Mouse (Mus musculus) neural tube, embryonic 14.5 days (tissue): Measurements from ENCODE around the gene Dnajc7. TPM values are rescaled to one million over a fixed set of nuclear protein-coding genes. Genes with fewer than 3 reads are reported as not detected.

Experiments
- ATAC-seq: fragments of 200-750 bp; cut with Nextera tagmentation; 2 replicates; pipeline ENCODE4 v1.8.0; 2017; ENCODE audit warnings: low read depth, mild to moderate bottlenecking, moderate TSS enrichment, moderate library complexity
- H3K27ac ChIP-seq: fragments of 300-500 bp; sonication (generic); 2 replicates; pipeline ENCODE4 v1.5.1; 2014; ENCODE audit warnings: low read depth, mild to moderate bottlenecking, control low read depth, low read length, moderate library complexity, mixed read lengths
- H3K27me3 ChIP-seq: fragments of 300-500 bp; sonication (generic); 2 replicates; pipeline ENCODE4 v1.6.1; 2014; ENCODE audit warnings: low read length; ENCODE audit not compliant: control insufficient read depth, insufficient read depth
- H3K36me3 ChIP-seq: fragments of 300-500 bp; sonication (generic); 2 replicates; pipeline ENCODE4 v1.6.1; 2014; ENCODE audit warnings: low read length, mixed read lengths; ENCODE audit not compliant: control insufficient read depth, insufficient read depth
- H3K4me1 ChIP-seq: fragments of 300-500 bp; sonication (generic); 2 replicates; pipeline ENCODE4 v1.6.1; 2014; ENCODE audit warnings: low read length; ENCODE audit not compliant: control insufficient read depth, insufficient read depth
- H3K4me2 ChIP-seq: fragments of 300-500 bp; sonication (generic); 2 replicates; pipeline ENCODE4 v1.6.1; 2014; ENCODE audit warnings: mild to moderate bottlenecking, low read depth, low read length, control low read depth
- H3K4me3 ChIP-seq: fragments of 300-500 bp; sonication (generic); 2 replicates; pipeline ENCODE4 v1.5.1; 2014; ENCODE audit warnings: low read depth, low read length, control low read depth, mixed read lengths
- H3K9ac ChIP-seq: fragments of 300-500 bp; sonication (generic); replicated peaks from 2 replicates; pipeline ENCODE4 v1.6.1; 2014; ENCODE audit warnings: low read depth, mild to moderate bottlenecking, control low read depth, low read length, mixed read lengths
- H3K9me3 ChIP-seq: fragments of 300-500 bp; sonication (generic); 2 replicates; pipeline ENCODE4 v1.6.1; 2016; ENCODE audit warnings: low read length; ENCODE audit not compliant: control insufficient read depth
- WGBS: fragments of 180-500 bp; shearing (Covaris S2); extraction: QIAGEN DNeasy Blood & Tissue Kit; methylation state at CpG from one replicate; pipeline ENCODE4 v1.1.7; 2014; 5-methylcytosine and 5-hydroxymethylcytosine counted together
- polyA plus RNA-seq: library from polyadenylated mRNA; unstranded; fragments of >200 nt; fragmentation: Nextera tagmentation; extraction: Ambion mirVana; gene quantifications from 2 replicates; pipeline ENCODE4 v1.2.1, GENCODE M21; 2014

Dnajc7 gene
- polyA plus RNA-seq, 1 experiment from 2014 or later = 109 TPM

DNA sequence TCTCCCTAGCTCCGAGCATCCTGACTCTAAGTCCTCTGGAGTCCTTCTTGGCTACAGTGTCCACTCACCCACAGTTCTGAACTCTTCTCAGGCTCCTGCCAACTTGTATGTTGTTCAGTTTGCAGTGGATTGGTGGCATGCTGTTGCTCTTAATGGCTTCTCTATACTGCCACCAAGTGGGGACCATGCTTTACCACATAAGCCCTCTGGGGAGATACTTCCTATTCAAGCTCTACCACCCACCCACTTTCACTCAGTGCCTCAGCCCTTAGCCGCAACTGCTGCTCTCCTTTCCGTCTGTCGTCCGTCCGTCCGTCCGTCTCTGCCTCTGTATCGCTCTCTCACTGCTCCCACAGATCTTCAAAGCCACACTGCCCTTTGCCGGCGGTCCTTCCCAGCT is 64.4 kb downstream of the Dnajc7 start:
- H3K9me3 ChIP-seq = no peaks in the 10 kb centered on the region
- H3K9ac ChIP-seq = no peak overlapping the region
- H3K4me1 ChIP-seq = no peaks in the 10 kb centered on the region
- H3K27ac ChIP-seq = no peak overlapping the region
- no peak overlapping the region for H3K4me2 ChIP-seq
- no peaks in the 10 kb centered on the region for H3K27me3 ChIP-seq
- no peaks in the 10 kb centered on the region for H3K36me3 ChIP-seq
- 30% methylated on average over 11 of the region's 11 CpGs for WGBS
- peak; percentile 34; the same call in 1 of the 2 replicates for ATAC-seq
- no peak overlapping the region for H3K4me3 ChIP-seq

DNA sequence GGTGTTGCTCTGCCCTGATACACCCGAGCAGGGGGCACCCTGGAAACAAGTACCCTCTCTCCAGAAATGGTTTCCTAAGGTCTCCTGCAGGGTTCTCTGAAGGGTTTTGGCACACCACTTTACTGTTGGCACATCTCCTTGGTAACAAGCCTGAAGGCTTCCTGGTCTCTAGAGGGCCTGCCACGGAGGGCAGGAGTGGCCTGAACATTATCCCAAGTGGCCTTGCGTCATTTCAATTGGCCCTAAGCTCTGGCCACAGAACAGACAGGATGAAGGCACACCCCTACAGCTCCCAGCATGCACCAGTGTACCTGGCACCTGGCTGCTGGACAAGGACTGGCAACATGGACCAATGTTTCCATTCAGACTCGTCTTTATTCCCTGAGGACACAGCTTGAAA is 67.1 kb downstream of the Dnajc7 start:
- 74% methylated on average over 4 of the region's 4 CpGs for WGBS
- H3K27me3 ChIP-seq = no peaks in the 10 kb centered on the region
- no peak overlapping the region for H3K4me3 ChIP-seq
- no peak for ATAC-seq
- no peak overlapping the region for H3K4me2 ChIP-seq
- H3K9ac ChIP-seq = no peak overlapping the region
- H3K36me3 ChIP-seq = no peaks in the 10 kb centered on the region
- no peak overlapping the region for H3K27ac ChIP-seq
- no peaks in the 10 kb centered on the region for H3K9me3 ChIP-seq
- H3K4me1 ChIP-seq = no peaks in the 10 kb centered on the region

DNA sequence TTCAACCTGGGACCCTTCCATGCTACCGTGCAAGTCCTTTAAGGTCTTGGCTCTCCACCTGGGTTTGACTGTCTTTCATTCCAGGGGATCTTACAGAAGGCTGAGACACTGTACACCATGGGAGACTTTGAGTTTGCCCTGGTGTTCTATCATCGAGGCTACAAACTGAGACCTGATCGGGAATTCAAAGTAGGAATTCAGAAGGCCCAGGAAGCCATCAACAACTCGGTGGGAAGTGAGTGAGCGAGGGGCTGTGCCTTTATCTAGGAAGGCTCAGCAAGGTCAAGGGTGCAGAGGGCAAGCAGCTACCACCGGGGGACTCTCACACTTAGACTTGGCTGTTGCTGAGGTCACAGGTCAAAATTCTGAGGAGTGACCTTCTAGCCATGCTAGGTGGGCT is 69.9 kb downstream of the Dnajc7 start:
- no peak overlapping the region for H3K27ac ChIP-seq
- H3K27me3 ChIP-seq = no peaks in the 10 kb centered on the region
- no peaks in the 10 kb centered on the region for H3K36me3 ChIP-seq
- no peak overlapping the region for H3K4me3 ChIP-seq
- H3K9me3 ChIP-seq = no peaks in the 10 kb centered on the region
- H3K4me2 ChIP-seq = no peak overlapping the region
- ATAC-seq = no peak
- no peaks in the 10 kb centered on the region; the same call in 1 of the 2 replicates for H3K4me1 ChIP-seq
- WGBS = 83% methylated on average over 6 of the region's 6 CpGs
- H3K9ac ChIP-seq = no peak overlapping the region

DNA sequence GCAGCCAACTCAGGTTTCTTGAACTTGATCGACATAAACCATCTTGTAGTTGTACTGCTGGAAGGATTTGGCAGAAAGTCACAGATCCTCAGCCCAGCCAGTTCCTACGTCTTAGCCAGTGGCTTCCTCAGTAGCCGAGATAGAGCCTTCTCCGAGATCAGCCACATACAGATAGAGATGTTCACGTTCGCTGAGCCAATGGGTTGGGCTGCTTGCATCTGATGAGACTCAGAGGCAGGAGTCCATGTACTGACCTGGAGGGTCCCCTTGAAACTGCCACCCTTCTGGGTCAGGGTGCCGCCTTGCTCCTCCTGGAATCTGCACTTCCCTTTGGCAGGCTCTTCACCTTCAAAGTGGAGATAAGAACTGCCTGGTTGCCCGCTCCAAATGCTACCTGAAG is 70.5 kb downstream of the Dnajc7 start:
- Histone ChIP-seq H3K4me1 (peaks cover 2% of the 10 kb centered on the region; the same call in 1 of the 2 replicates), H3K4me3 (no peak overlapping the region), H3K9me3 (no peaks in the 10 kb centered on the region), H3K36me3 (no peaks in the 10 kb centered on the region), H3K27me3 (no peaks in the 10 kb centered on the region), H3K27ac (no peak overlapping the region), H3K9ac (no peak overlapping the region), H3K4me2 (no peak overlapping the region)
- no peak for ATAC-seq
- 90% methylated on average over 8 of the region's 8 CpGs for WGBS

DNA sequence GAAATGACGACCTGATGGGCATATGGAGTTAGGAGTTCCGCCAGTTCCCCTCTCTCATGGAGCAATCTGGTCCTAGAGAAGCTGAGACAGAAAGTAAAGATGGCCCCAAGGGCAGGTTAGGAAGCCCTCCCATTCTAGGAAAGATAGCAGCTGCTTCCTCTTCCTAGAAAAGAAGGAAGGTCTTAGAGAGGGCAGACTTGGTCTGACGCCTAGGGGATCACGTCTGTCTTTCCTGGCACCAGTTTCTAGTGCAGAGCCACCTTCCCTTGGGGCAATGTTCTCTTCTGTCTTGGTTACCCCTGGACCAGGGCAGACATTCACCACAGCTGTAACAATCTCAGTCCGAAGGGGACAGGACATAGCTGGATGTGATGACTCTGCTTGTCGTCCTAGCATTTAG is 71.8 kb downstream of the Dnajc7 start:
- 83% methylated on average over 6 of the region's 6 CpGs for WGBS
- H3K27me3 ChIP-seq = no peaks in the 10 kb centered on the region
- no peak overlapping the region for H3K9ac ChIP-seq
- no peak overlapping the region for H3K4me3 ChIP-seq
- no peaks in the 10 kb centered on the region for H3K9me3 ChIP-seq
- no peaks in the 10 kb centered on the region for H3K36me3 ChIP-seq
- no peak overlapping the region for H3K27ac ChIP-seq
- H3K4me1 ChIP-seq = peaks cover 2% of the 10 kb centered on the region; the same call in 1 of the 2 replicates
- no peak overlapping the region for H3K4me2 ChIP-seq
- ATAC-seq = no peak

DNA sequence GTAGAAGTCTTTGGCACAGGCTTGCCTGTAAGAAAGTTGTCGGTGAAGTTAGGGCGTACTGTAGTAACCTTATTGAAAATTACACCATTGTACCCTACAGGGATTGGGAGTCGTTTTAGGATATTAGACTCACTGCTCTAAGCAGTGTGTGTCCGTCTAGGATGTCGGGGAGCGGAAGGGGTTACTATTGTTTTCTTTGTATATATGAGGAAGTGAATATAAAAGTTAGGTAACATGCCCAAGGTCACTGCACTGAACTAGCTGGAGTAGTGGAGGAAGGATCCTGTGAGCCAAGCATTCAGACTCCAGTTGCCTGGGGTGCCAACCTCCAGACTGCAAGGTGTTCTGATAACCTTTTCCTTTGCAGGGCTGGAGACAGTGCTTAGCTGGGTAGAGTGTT is 73.0 kb downstream of the Dnajc7 start:
- no peak overlapping the region for H3K4me2 ChIP-seq
- no peak overlapping the region for H3K9ac ChIP-seq
- ATAC-seq = no peak
- no peaks in the 10 kb centered on the region for H3K27me3 ChIP-seq
- no peaks in the 10 kb centered on the region for H3K9me3 ChIP-seq
- WGBS = 89% methylated on average over 6 of the region's 6 CpGs
- no peak overlapping the region for H3K27ac ChIP-seq
- H3K4me1 ChIP-seq = peaks cover 2% of the 10 kb centered on the region; the same call in 1 of the 2 replicates
- no peaks in the 10 kb centered on the region for H3K36me3 ChIP-seq
- H3K4me3 ChIP-seq = no peak overlapping the region

DNA sequence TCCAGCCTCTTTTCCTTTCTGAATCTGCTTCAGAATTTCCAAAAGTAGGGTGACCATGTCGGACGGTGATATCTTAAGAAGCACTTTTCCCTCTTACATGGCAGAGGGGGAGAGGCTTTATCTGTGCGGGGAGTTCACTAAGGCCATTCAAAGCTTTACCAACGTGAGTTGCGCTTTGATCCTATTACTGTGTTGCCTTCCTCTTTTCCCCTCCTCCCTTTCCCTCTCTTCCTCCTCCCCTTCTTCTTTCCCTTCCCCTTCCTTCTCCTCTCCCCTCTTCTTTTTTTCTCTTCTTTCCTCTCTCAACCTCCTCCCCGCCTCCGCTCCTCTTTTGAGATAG is 74.3 kb downstream of the Dnajc7 start:
- Histone ChIP-seq H3K4me2 (peak overlapping the region; percentile 75), H3K4me1 (peaks cover 2% of the 10 kb centered on the region; the same call in 1 of the 2 replicates), H3K27ac (peak overlapping the region; percentile 69), H3K36me3 (no peaks in the 10 kb centered on the region), H3K9me3 (no peaks in the 10 kb centered on the region), H3K4me3 (peak overlapping the region; percentile 40), H3K27me3 (no peaks in the 10 kb centered on the region), H3K9ac (peak overlapping the region; percentile 63)
- 23% methylated on average over 7 of the region's 7 CpGs for WGBS
- peak; percentile 58 for ATAC-seq

DNA sequence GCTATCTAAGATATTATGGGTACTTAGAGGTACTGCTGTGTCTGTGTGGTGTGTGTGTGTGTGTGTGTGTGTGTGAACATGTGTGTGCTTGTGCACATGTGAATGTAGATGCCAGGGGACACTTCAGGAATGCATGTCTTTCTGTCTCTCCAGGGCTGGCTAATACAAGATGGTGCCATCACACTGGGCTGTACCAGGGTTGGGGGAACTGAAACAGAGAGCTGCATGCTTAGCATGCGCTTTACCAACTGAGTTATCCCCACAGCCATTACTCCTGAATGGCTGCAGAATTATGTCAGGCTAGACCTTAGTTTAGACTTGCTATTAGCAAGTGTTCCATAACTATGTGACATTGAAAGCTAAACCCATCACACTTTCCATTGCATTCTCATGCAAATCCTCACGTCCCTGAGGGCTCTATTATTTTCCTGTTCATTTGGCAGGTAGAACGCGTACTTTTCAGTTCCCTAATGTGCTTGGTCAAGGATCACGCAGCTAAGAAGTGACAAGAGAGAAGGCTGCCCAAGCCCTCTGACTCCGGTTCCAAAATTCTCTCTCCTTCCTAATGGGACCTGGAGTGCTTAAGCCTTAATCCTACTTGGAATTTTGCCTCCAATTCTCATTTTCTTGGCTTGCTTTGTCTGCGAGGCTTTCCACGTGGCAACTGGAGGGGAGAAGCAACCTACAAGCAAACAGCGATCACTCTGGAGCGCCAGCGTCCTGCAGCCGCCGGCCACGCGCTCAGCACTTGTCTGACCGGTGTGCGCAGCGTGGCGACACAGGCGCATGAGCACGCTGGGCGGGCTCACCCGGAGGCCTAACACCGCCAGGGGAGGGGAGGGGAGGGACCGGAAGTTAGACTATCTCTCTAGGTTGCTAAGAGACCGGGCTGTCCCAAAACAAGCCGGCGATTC is 74.9 kb downstream of the Dnajc7 start, which contains the start of gene Ttc25:
TSS of gene Ttc25 (plus strand) at position 776 of the 914 bp plus-strand sequence.
- peaks cover 2% of the 10 kb centered on the region; the same call in 1 of the 2 replicates for H3K4me1 ChIP-seq
- WGBS = 4% methylated on average over 28 of the region's 28 CpGs

DNA sequence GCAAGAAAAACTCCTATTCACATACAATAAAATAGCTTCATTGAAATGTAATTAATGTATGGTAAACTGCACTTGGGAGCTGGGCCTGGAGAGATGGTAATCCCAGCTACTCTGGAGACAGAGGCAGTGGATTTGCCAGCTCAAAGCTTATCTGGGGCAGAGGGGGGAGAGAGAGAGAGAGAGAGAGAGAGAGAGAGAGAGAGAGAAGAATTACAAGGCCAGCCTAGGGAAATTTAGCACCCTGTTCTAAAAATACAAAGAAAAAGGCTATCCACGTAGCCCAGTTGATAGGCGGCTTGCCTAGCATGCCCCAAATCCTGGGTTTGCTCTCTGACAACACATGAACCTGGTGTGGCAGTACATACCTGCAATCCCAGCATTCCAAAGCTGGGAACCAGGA is 78.4 kb downstream of the Dnajc7 start:
- H3K36me3 ChIP-seq = no peaks in the 10 kb centered on the region
- H3K9ac ChIP-seq = no peak overlapping the region
- H3K4me3 ChIP-seq = no peak overlapping the region
- peaks cover 2% of the 10 kb centered on the region; the same call in 1 of the 2 replicates for H3K4me1 ChIP-seq
- whole genome bisulfite sequencing = 100% methylated on average over 2 of the region's 2 CpGs
- no peak for ATAC-seq
- H3K27ac ChIP-seq = no peak overlapping the region
- H3K4me2 ChIP-seq = no peak overlapping the region
- H3K9me3 ChIP-seq = no peaks in the 10 kb centered on the region
- no peaks in the 10 kb centered on the region for H3K27me3 ChIP-seq

More for the DNA sequence above, 74.9 kb downstream of the Dnajc7 start, which contains the start of gene Ttc25:
- H3K4me2 ChIP-seq = peak within 1 kb of the TSS; percentile 75
- peak; percentile 98 for ATAC-seq
- peak within 1 kb of the TSS; percentile 40 for H3K4me3 ChIP-seq
- H3K9me3 ChIP-seq = no peaks in the 10 kb centered on the region
- H3K27ac ChIP-seq = peak within 1 kb of the TSS; percentile 69
- H3K36me3 ChIP-seq = no peaks in the 10 kb centered on the region
- peak within 1 kb of the TSS; percentile 63 for H3K9ac ChIP-seq
- H3K27me3 ChIP-seq = no peaks in the 10 kb centered on the region
